Mouse (Mus musculus): ENCODE measurements around the gene Hoxa6. TPM values are rescaled to one million over a fixed set of nuclear protein-coding genes. Genes with fewer than 3 reads are reported as not detected.

Hoxa6 gene
- total RNA-seq (2012; rRNA removed) (not detected in 2 replicates), polyA plus RNA-seq (2012; ENCODE audit: insufficient read depth in 1 of 2, insufficient read length in 2 of 2, low read depth in 1 of 2, low replicate concordance in 2 of 2, missing spikeins in 1 of 2) (not detected)

DNA sequence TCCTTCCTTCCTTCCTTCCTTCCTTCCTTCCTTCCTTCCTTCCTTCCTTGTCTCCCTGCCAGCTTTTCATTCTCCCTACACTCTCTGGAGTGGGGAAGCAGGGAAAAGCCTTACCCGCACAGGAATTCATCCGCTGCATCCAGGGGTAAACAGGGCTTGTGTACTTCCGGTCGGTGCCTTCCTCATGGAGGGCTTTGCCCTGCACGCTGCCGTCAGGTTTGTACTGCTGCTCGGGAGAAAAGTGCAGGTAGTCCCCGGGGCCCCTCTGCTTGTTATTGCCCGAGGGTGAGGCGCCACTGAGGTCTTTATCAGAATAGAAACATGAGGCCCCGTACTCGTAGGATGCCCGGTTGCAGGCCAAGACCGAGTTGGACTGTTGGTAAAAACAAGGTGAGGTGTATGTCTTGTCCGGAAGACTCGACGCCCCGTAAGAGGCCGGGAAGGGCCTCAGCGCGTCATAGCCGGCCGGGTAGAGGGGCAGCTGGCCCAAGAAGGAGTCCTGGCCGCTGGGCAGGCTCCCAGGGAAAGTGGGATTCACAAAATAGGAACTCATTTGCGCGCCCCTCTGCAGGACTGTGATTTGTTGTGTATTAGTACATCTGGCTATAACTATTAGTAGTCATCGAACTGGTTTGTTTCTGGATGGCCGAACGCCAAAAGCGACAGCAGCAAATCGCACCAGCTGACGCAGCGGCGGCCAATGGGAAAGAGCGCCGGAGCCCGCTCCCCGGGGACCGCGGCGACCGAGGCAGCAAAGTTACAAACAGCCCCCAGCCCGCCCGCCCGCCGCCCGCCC is at the start of gene Hoxa6:
Gene Hoxa6, minus strand, starts transcription at position 651 of the 796 bp plus-strand sequence.
- Histone ChIP-seq H3K4me1 (ENCODE audit: control insufficient read depth in 1 of 2, insufficient read depth in 2 of 2, low read length in 2 of 2) (no peaks in the 10 kb centered on the region), H3K27me3 (ENCODE audit: control insufficient read depth in 1 of 2, insufficient read depth in 2 of 2, low read length in 2 of 2) (no peaks in the 10 kb centered on the region), H3K9ac (ENCODE audit: control insufficient read depth, low read depth, low read length, poor library complexity, severe bottlenecking) (no peak within 1 kb of the TSS), H3K9me3 (replicated peaks; ENCODE audit: insufficient read depth, low read length) (no peaks in the 10 kb centered on the region), H3K36me3 (ENCODE audit: control insufficient read depth in 1 of 2, insufficient read depth in 2 of 2, low read length in 2 of 2) (no peaks in the 10 kb centered on the region), H3K27ac (ENCODE audit: control insufficient read depth, low read depth, low read length) (no peak within 1 kb of the TSS), H3K79me2 (ENCODE audit: control insufficient read depth, insufficient read depth, low read length, poor library complexity) (no peaks in the 10 kb centered on the region), H3K4me3 (ENCODE audit: control insufficient read depth in 1 of 2, insufficient read depth in 1 of 2, low read depth in 2 of 2, low read length in 2 of 2) (no peak within 1 kb of the TSS)
- no peak for DNase-seq (ENCODE audit: low read depth, low spot score)
- TF ChIP-seq CHD1 (IDR thresholded peaks at IDR 0.05; ENCODE audit: low read depth, low read length) = no peak
- TF ChIP-seq CHD2 (IDR thresholded peaks at IDR 0.05; ENCODE audit: low read length) = no peak
- TF ChIP-seq KAT2A (conservative IDR thresholded peaks at IDR 0.05; ENCODE audit: low read depth, low read length) = no peak
- no peak for TF ChIP-seq USF2 (IDR thresholded peaks at IDR 0.05; ENCODE audit: borderline replicate concordance in 1 of 2, insufficient read depth in 1 of 2, low read depth in 1 of 2, low read length in 2 of 2)
- TF ChIP-seq GATA1 (IDR thresholded peaks at IDR 0.05; ENCODE audit: low read depth, low read length) = no peak
- no peak for TF ChIP-seq GABPA (IDR thresholded peaks at IDR 0.05; ENCODE audit: low read depth, low read length)
- TF ChIP-seq E2F4 (IDR thresholded peaks at IDR 0.05; ENCODE audit: borderline replicate concordance, low read depth, low read length) = no peak
- TF ChIP-seq ZKSCAN1 (IDR thresholded peaks at IDR 0.05; ENCODE audit: low read depth, low read length) = no peak
- no peak for TF ChIP-seq TAL1 (IDR thresholded peaks at IDR 0.05; ENCODE audit: low read length)
- no peak for TF ChIP-seq CTCF (IDR thresholded peaks at IDR 0.05 in 2 of 3, conservative IDR thresholded peaks at IDR 0.05 in 1 of 3; ENCODE audit: control insufficient read depth in 1 of 3, insufficient read depth in 1 of 3, low read depth in 2 of 3, low read length in 3 of 3, poor library complexity in 1 of 3, severe bottlenecking in 1 of 3)
- TF ChIP-seq ZMIZ1 (IDR thresholded peaks at IDR 0.05; ENCODE audit: low read depth, low read length) = no peak
- no peak for TF ChIP-seq POLR2AphosphoS5 (IDR thresholded peaks at IDR 0.05; ENCODE audit: borderline replicate concordance, low read depth, low read length)
- no peak for TF ChIP-seq UBTF (IDR thresholded peaks at IDR 0.05; ENCODE audit: borderline replicate concordance, insufficient read depth, low read depth, low read length)
- no peak for TF ChIP-seq POLR2A (IDR thresholded peaks at IDR 0.05; ENCODE audit: control insufficient read depth in 1 of 2, insufficient read depth in 1 of 2, low read depth in 1 of 2, low read length in 2 of 2, poor library complexity in 1 of 2)
- no peak for TF ChIP-seq ELF1 (IDR thresholded peaks at IDR 0.05; ENCODE audit: low read depth, low read length)
- no peak for TF ChIP-seq NELFE (IDR thresholded peaks at IDR 0.05; ENCODE audit: low read depth, low read length)
- no peak for TF ChIP-seq USF1 (IDR thresholded peaks at IDR 0.05; ENCODE audit: low read depth, low read length)
- no peak for TF ChIP-seq POLR2AphosphoS2 (IDR thresholded peaks at IDR 0.05; ENCODE audit: low read length)
- no peak for TF ChIP-seq MEF2A (IDR thresholded peaks at IDR 0.05; ENCODE audit: extremely low read depth, insufficient replicate concordance, low read depth, low read length, poor library complexity, severe bottlenecking)

All from MEL (cell line).